Mouse (Mus musculus): ENCODE results near the gene Exph5. TPM values are rescaled to one million over a fixed set of nuclear protein-coding genes. Genes with fewer than 3 reads are reported as not detected.

Gene Exph5
- polyA plus RNA-seq, 1 experiment from 2014 or later = 1.4 TPM

- H3K27ac ChIP-seq = peak overlapping the region; percentile 86
- H3K9ac ChIP-seq (replicated peaks) = peak overlapping the region; percentile 47; the same call in 1 of the 2 replicates
- peak overlapping the region; percentile 57 for H3K4me2 ChIP-seq
- peaks cover 33% of the 10 kb centered on the region for H3K4me1 ChIP-seq (replicated peaks)
- no peaks in the 10 kb centered on the region for H3K9me3 ChIP-seq
- 24% methylated on average over 21 of the region's 21 CpGs for WGBS
- H3K36me3 ChIP-seq = no peaks in the 10 kb centered on the region
- ATAC-seq (ENCODE audit: insufficient number of reproducible peaks, insufficient read depth, low FRiP score, low TSS enrichment, low read depth) = peak; percentile 71; the same call in 1 of the 2 replicates
- H3K4me3 ChIP-seq (replicated peaks) = peak overlapping the region; percentile 43
- H3K27me3 ChIP-seq = no peaks in the 10 kb centered on the region
These were observed 103.6 kb downstream of the Exph5 start for GRCm38 (mm10) chr9:53404753-53405722.

- no peak overlapping the region for H3K27ac ChIP-seq
- H3K4me2 ChIP-seq = no peak overlapping the region
- peaks cover 4% of the 10 kb centered on the region; the same call in 1 of the 2 replicates for H3K9me3 ChIP-seq
- H3K36me3 ChIP-seq = no peaks in the 10 kb centered on the region
- 80% methylated on average over 4 of the region's 4 CpGs for WGBS
- H3K27me3 ChIP-seq = no peaks in the 10 kb centered on the region
- H3K4me1 ChIP-seq (replicated peaks) = peaks cover 17% of the 10 kb centered on the region
- no peak for ATAC-seq (ENCODE audit: insufficient number of reproducible peaks, insufficient read depth, low FRiP score, low TSS enrichment, low read depth)
- no peak overlapping the region for H3K4me3 ChIP-seq (replicated peaks)
- no peak overlapping the region for H3K9ac ChIP-seq (replicated peaks)
These were observed 107.1 kb downstream of the Exph5 start for GRCm38 (mm10) chr9:53408548-53408947.

- Histone ChIP-seq H3K9me3 (peaks cover 4% of the 10 kb centered on the region; the same call in 1 of the 2 replicates), H3K4me3 (replicated peaks) (no peak overlapping the region), H3K36me3 (no peaks in the 10 kb centered on the region), H3K27ac (no peak overlapping the region), H3K27me3 (no peaks in the 10 kb centered on the region), H3K9ac (replicated peaks) (no peak overlapping the region), H3K4me2 (no peak overlapping the region), H3K4me1 (replicated peaks) (peaks cover 17% of the 10 kb centered on the region)
- ATAC-seq (ENCODE audit: insufficient number of reproducible peaks, insufficient read depth, low FRiP score, low TSS enrichment, low read depth) = no peak
- WGBS = 86% methylated on average over 2 of the region's 2 CpGs
These were observed 107.5 kb downstream of the Exph5 start for GRCm38 (mm10) chr9:53408953-53409361.

GRCm38 (mm10) chr9:53409427-53409826 is 108.0 kb downstream of the Exph5 start:
- 69% methylated on average over 3 of the region's 3 CpGs for WGBS
- Histone ChIP-seq H3K36me3 (no peaks in the 10 kb centered on the region), H3K4me1 (replicated peaks) (peaks cover 15% of the 10 kb centered on the region), H3K27me3 (no peaks in the 10 kb centered on the region), H3K9ac (replicated peaks) (no peak overlapping the region), H3K4me3 (replicated peaks) (no peak overlapping the region), H3K4me2 (no peak overlapping the region), H3K9me3 (peaks cover 4% of the 10 kb centered on the region; the same call in 1 of the 2 replicates), H3K27ac (no peak overlapping the region)
- ATAC-seq (ENCODE audit: insufficient number of reproducible peaks, insufficient read depth, low FRiP score, low TSS enrichment, low read depth) = no peak

- WGBS = 62% methylated on average over 9 of the region's 9 CpGs
- Histone ChIP-seq H3K9me3 (peaks cover 9% of the 10 kb centered on the region), H3K27me3 (no peaks in the 10 kb centered on the region), H3K36me3 (no peaks in the 10 kb centered on the region), H3K27ac (no peak overlapping the region), H3K9ac (replicated peaks) (no peak overlapping the region), H3K4me1 (replicated peaks) (0 out of 2 replicates have a peak, but pooled peaks cover under 1% of the 10 kb centered on the region), H3K4me2 (no peak overlapping the region), H3K4me3 (replicated peaks) (no peak overlapping the region)
- ATAC-seq (ENCODE audit: insufficient number of reproducible peaks, insufficient read depth, low FRiP score, low TSS enrichment, low read depth) = no peak
These were observed 120.8 kb downstream of the Exph5 start for GRCm38 (mm10) chr9:53422133-53422896.

GRCm38 (mm10) chr9:53426726-53427125 is 125.3 kb downstream of the Exph5 start:
- H3K4me1 ChIP-seq (replicated peaks) = 0 out of 2 replicates have a peak, but pooled peaks cover 5% of the 10 kb centered on the region
- no peak for ATAC-seq (ENCODE audit: insufficient number of reproducible peaks, insufficient read depth, low FRiP score, low TSS enrichment, low read depth)
- WGBS = 86% methylated on average over 3 of the region's 3 CpGs
- no peak overlapping the region for H3K27ac ChIP-seq
- no peaks in the 10 kb centered on the region for H3K9me3 ChIP-seq
- H3K4me3 ChIP-seq (replicated peaks) = no peak overlapping the region
- H3K27me3 ChIP-seq = no peaks in the 10 kb centered on the region
- H3K4me2 ChIP-seq = no peak overlapping the region
- no peak overlapping the region for H3K9ac ChIP-seq (replicated peaks)
- no peaks in the 10 kb centered on the region for H3K36me3 ChIP-seq

Small RNA genes lying within 50 kb of the gene (microRNA-seq; reads per million reads assigned to microRNA genes)
- gene Mir130c = not detected

Other genes with a start within 250 kb of the Exph5 start
- 31.0 and 31.8 TPM in 2 replicates for gene Ddx10, start 53.6 kb upstream of the Exph5 start, polyA plus RNA-seq (2016; fragmentation: Nextera tagmentation; extraction: Ambion mirVana)
- gene Kdelc2, start 82.4 kb downstream of the Exph5 start, polyA plus RNA-seq (2016; fragmentation: Nextera tagmentation; extraction: Ambion mirVana) = 15.9 TPM in 2 replicates
- 0.68 TPM in 2 replicates for gene 4930550C14Rik, start 100.7 kb downstream of the Exph5 start, polyA plus RNA-seq (2016; fragmentation: Nextera tagmentation; extraction: Ambion mirVana)
- gene Atm, start 235.1 kb downstream of the Exph5 start, polyA plus RNA-seq (2016; fragmentation: Nextera tagmentation; extraction: Ambion mirVana) = 15.1 and 16.1 TPM in 2 replicates
- gene Npat, start 235.4 kb downstream of the Exph5 start, polyA plus RNA-seq (2016; fragmentation: Nextera tagmentation; extraction: Ambion mirVana) = 21.4 and 24.6 TPM in 2 replicates